Mouse (Mus musculus): ENCODE data around the gene Ppp2r2c. TPM values are rescaled to one million over a fixed set of nuclear protein-coding genes. Genes with fewer than 3 reads are reported as not detected.

Ppp2r2c gene
- polyA plus RNA-seq, 1 experiment from 2014 or later, result 38.3 TPM

DNA sequence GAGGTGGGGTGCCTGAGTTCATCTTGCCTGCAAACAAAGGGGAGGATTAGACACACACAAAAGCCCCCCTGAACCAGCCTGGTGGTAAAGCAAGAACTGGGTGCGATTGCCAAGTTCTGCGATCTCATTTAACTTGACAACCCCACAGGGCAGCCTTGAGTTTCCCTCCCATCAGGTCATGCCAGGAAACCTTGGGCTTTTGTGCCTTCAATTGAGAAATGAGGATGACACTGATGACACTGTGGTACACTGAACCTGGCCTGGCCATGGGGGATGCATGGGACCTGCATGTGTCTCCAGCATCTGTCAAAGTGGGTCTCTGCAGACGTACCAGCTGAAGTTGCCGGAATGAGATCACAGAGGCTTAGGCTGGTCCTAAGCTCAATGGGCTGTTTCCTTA, 114.0 kb downstream of the Ppp2r2c start:
- Histone ChIP-seq H3K36me3 (ENCODE audit: control insufficient read depth, insufficient read depth, low read length) (no peaks in the 10 kb centered on the region), H3K4me2 (ENCODE audit: low read length) (no peak overlapping the region), H3K9ac (replicated peaks; ENCODE audit: low read length) (no peak overlapping the region), H3K27ac (replicated peaks; ENCODE audit: low read depth, low read length) (no peak overlapping the region), H3K4me1 (ENCODE audit: control insufficient read depth, insufficient read depth, low read length) (no peaks in the 10 kb centered on the region), H3K9me3 (ENCODE audit: control insufficient read depth, low read length) (no peaks in the 10 kb centered on the region), H3K27me3 (ENCODE audit: control insufficient read depth, insufficient read depth, low read length) (no peaks in the 10 kb centered on the region), H3K4me3 (replicated peaks; ENCODE audit: low read depth, low read length) (no peak overlapping the region)
- WGBS, result 50% methylated on average over 4 of the region's 4 CpGs
- no peak for ATAC-seq (ENCODE audit: low FRiP score, low TSS enrichment)
- DNase-seq, result peak; percentile 3

DNA sequence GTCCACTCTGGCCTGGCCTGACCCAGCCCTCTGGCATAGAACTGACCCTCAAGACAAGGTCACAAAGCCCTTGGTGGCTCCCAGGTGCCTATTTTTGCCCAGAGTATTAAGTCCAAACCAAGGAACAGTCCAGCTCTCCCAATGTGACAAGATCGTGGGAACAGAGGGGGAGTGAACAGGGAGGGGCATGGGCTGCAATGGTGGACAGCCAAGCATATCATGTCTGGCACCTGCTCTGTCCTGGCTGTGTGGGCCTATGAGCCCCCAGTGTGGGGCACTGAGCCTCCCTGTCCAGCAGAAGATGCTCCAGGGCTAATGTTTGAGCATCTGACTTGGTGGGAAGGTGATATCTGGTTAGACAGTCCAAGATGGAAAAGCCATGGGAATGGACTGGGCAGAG, 118.3 kb downstream of the Ppp2r2c start:
- Histone ChIP-seq H3K9me3 (ENCODE audit: control insufficient read depth, low read length) (no peaks in the 10 kb centered on the region), H3K36me3 (ENCODE audit: control insufficient read depth, insufficient read depth, low read length) (no peaks in the 10 kb centered on the region), H3K4me1 (ENCODE audit: control insufficient read depth, insufficient read depth, low read length) (0 out of 2 replicates have a peak, but pooled peaks cover 3% of the 10 kb centered on the region), H3K27ac (replicated peaks; ENCODE audit: low read depth, low read length) (no peak overlapping the region), H3K9ac (replicated peaks; ENCODE audit: low read length) (no peak overlapping the region), H3K27me3 (ENCODE audit: control insufficient read depth, insufficient read depth, low read length) (no peaks in the 10 kb centered on the region), H3K4me2 (ENCODE audit: low read length) (no peak overlapping the region), H3K4me3 (replicated peaks; ENCODE audit: low read depth, low read length) (no peak overlapping the region)
- ATAC-seq (ENCODE audit: low FRiP score, low TSS enrichment), result no peak
- 87% methylated on average over 1 of the region's 1 CpGs for WGBS
- DNase-seq, result no peak

DNA sequence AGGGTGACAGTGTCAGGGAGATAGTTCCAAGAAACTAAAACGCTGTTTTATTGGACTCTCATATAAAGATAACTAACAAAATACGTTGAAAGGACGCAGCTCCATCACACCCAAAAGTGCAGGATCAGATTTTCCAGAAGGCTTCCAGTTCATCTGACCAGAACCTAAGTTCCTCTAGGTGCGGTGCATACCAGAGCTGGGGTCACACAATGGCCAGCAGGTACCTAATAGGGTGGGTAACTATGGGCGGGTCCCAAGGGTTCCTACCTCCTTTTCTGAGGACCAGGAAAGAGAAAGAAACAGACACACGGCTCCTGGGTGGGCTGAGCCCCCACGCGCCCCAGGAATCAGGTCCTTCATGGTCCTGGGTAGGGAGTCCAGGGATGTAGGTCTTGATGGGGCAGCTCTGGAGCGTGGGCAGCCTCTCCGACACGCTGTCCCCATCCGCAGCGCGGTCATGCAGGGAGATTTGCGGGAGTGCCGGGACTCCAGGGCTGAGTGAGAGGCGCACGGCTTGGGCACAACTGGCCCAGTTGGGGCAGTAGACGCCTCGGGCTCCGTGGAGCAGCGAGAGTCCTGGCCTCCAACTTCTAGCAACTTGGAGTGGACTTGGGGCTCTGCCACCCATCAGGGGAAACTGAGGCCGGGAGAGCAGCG, 119.9 kb downstream of the Ppp2r2c start:
- 0 out of 2 replicates have a peak, but pooled peaks cover 3% of the 10 kb centered on the region for H3K4me1 ChIP-seq (ENCODE audit: control insufficient read depth, insufficient read depth, low read length)
- H3K4me3 ChIP-seq (replicated peaks; ENCODE audit: low read depth, low read length), result peak overlapping the region; percentile 68
- DNase-seq, result no peak
- no peaks in the 10 kb centered on the region for H3K27me3 ChIP-seq (ENCODE audit: control insufficient read depth, insufficient read depth, low read length)
- H3K9ac ChIP-seq (replicated peaks; ENCODE audit: low read length), result peak overlapping the region; percentile 65
- ATAC-seq (ENCODE audit: low FRiP score, low TSS enrichment), result peak; percentile 35; the same call in 1 of the 2 replicates
- H3K27ac ChIP-seq (replicated peaks; ENCODE audit: low read depth, low read length), result 0 out of 2 replicates have a peak overlapping the region, but pooled peaks have one; percentile 41
- no peaks in the 10 kb centered on the region for H3K36me3 ChIP-seq (ENCODE audit: control insufficient read depth, insufficient read depth, low read length)
- peak overlapping the region; percentile 97 for H3K4me2 ChIP-seq (ENCODE audit: low read length)
- 12% methylated on average over 24 of the region's 24 CpGs for WGBS
- H3K9me3 ChIP-seq (ENCODE audit: control insufficient read depth, low read length), result no peaks in the 10 kb centered on the region

DNA sequence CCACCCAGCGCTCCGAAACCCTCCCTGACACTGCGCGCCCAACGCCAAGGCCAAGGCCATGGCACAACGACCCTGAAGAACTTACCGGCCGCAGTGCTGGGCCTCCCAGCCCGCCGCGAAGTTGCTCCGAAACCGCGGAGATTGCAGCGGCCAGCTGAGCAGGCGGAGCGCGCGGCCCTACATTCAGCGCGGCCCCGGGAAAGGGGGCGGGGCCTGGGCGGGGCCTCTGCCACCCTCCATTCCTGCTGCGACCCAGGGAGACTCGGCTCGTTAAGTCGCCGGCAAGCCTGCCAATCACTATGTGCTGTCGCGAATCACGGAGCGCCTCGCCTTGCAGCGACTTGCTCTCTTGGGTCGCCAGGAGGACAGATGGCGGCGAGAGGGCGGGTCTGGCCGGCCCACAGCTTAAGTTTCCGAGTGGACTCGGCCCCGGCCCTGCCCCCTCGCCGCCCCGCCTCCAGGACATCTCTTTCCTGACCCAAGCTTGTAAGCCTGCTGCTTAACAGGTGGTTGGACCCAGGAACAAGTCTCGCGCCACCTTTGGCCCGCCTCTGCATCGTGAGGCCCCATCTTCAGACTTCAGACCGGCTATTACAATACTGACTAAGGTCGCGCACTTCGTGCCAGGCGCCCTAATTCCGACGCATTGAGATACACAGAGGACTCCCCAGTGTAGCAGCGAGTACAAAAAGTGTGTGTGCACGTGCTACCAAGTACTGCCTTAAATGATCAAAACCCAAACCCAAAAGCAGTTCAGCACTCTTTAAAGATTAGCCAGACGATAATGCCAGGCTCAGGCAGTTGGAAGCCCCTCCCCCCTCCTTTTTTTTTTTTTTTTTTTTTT, 120.7 kb downstream of the Ppp2r2c start, which contains the start of gene Wfs1:
Wfs1 (minus strand) TSS at position 425 of the 844 bp plus-strand sequence.
- H3K4me3 ChIP-seq (replicated peaks; ENCODE audit: low read depth, low read length), result peak within 1 kb of the TSS; percentile 68
- 0 out of 2 replicates have a peak within 1 kb of the TSS, but pooled peaks have one; percentile 41 for H3K27ac ChIP-seq (replicated peaks; ENCODE audit: low read depth, low read length)
- H3K9me3 ChIP-seq (ENCODE audit: control insufficient read depth, low read length), result no peaks in the 10 kb centered on the region
- WGBS, result under 1% methylated on average over 60 of the region's 60 CpGs
- DNase-seq (peak; percentile 97), ATAC-seq (ENCODE audit: low FRiP score, low TSS enrichment) (peak; percentile 97)
- H3K36me3 ChIP-seq (ENCODE audit: control insufficient read depth, insufficient read depth, low read length), result no peaks in the 10 kb centered on the region
- peak within 1 kb of the TSS; percentile 97 for H3K4me2 ChIP-seq (ENCODE audit: low read length)
- H3K27me3 ChIP-seq (ENCODE audit: control insufficient read depth, insufficient read depth, low read length), result no peaks in the 10 kb centered on the region
- peak within 1 kb of the TSS; percentile 65 for H3K9ac ChIP-seq (replicated peaks; ENCODE audit: low read length)
- H3K4me1 ChIP-seq (ENCODE audit: control insufficient read depth, insufficient read depth, low read length), result 0 out of 2 replicates have a peak, but pooled peaks cover 3% of the 10 kb centered on the region

DNA sequence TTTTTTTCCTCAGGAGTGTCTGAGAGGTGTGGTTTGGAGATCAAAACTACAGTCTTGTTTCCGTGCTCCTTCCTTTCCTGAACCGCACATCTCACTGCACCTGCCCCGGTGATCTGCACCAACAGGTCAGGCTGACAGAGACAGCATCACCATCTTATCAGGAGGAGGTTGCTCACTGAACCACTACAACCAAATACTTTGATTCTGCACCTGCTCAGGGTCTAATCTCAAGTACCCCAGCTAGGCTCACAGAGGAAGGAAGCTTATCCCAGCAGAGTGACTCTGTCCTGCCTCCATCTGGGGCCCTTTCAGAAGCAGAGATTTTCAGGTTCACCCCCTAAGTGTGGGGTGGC, 121.3 kb downstream of the Ppp2r2c start:
- H3K9ac ChIP-seq (replicated peaks; ENCODE audit: low read length), result no peak overlapping the region

GRCm38 (mm10) chr5:36990196-36990595, 121.9 kb downstream of the Ppp2r2c start:
- Histone ChIP-seq H3K4me1 (ENCODE audit: control insufficient read depth, insufficient read depth, low read length) (0 out of 2 replicates have a peak, but pooled peaks cover 3% of the 10 kb centered on the region), H3K27me3 (ENCODE audit: control insufficient read depth, insufficient read depth, low read length) (no peaks in the 10 kb centered on the region), H3K9me3 (ENCODE audit: control insufficient read depth, low read length) (no peaks in the 10 kb centered on the region), H3K4me2 (ENCODE audit: low read length) (no peak overlapping the region), H3K27ac (replicated peaks; ENCODE audit: low read depth, low read length) (no peak overlapping the region), H3K36me3 (ENCODE audit: control insufficient read depth, insufficient read depth, low read length) (no peaks in the 10 kb centered on the region), H3K9ac (replicated peaks; ENCODE audit: low read length) (no peak overlapping the region), H3K4me3 (replicated peaks; ENCODE audit: low read depth, low read length) (no peak overlapping the region)
- DNase-seq, result no peak
- WGBS, result 62% methylated on average over 3 of the region's 3 CpGs
- ATAC-seq (ENCODE audit: low FRiP score, low TSS enrichment), result no peak

More for the DNA sequence above, 121.3 kb downstream of the Ppp2r2c start:
- 7% methylated on average over 3 of the region's 3 CpGs for WGBS
- Histone ChIP-seq H3K4me3 (replicated peaks; ENCODE audit: low read depth, low read length) (peak overlapping the region; percentile 68), H3K9me3 (ENCODE audit: control insufficient read depth, low read length) (no peaks in the 10 kb centered on the region), H3K36me3 (ENCODE audit: control insufficient read depth, insufficient read depth, low read length) (no peaks in the 10 kb centered on the region), H3K27ac (replicated peaks; ENCODE audit: low read depth, low read length) (no peak overlapping the region), H3K4me1 (ENCODE audit: control insufficient read depth, insufficient read depth, low read length) (0 out of 2 replicates have a peak, but pooled peaks cover 3% of the 10 kb centered on the region), H3K27me3 (ENCODE audit: control insufficient read depth, insufficient read depth, low read length) (no peaks in the 10 kb centered on the region), H3K4me2 (ENCODE audit: low read length) (peak overlapping the region; percentile 97)
- ATAC-seq (ENCODE audit: low FRiP score, low TSS enrichment) (no peak), DNase-seq (no peak)

DNA sequence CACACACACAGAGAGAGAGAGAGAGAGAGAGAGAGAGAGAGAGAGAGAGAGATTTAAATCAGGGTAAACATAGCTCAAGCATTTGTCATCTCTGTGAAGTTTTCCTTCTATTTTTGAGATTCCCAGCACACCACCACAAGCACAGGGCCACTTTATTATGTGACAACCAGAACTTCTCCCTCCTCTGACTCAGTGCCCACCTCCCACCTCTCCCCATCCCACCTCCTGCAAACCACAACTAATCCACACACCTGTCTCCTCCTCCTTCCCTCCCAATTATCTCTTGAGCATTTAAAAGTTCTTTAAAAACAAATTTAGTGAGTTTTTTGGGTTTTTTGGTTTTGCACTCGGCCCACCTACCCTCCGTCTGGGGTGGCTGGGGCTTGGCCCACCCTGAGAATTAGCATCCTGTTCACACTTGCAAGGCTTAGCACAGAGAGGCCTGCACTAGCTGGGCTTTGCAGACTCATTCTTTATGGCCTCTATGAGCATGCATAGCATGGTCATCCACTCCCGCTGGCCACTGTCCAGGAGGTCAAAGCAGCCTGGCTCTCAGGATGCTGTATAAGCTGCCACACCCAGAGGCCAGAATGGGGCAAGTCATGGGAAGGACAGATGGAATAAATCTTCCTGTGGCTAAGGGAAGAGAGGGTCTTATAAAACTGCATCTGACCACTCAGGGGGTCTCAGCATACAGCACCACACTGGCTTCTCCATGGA, 122.5 kb downstream of the Ppp2r2c start:
- H3K9me3 ChIP-seq (ENCODE audit: control insufficient read depth, low read length), result no peaks in the 10 kb centered on the region
- 85% methylated on average over 3 of the region's 3 CpGs for WGBS
- H3K4me1 ChIP-seq (ENCODE audit: control insufficient read depth, insufficient read depth, low read length), result 0 out of 2 replicates have a peak, but pooled peaks cover 3% of the 10 kb centered on the region
- H3K27me3 ChIP-seq (ENCODE audit: control insufficient read depth, insufficient read depth, low read length), result no peaks in the 10 kb centered on the region
- DNase-seq, result no peak
- no peak overlapping the region for H3K27ac ChIP-seq (replicated peaks; ENCODE audit: low read depth, low read length)
- H3K4me3 ChIP-seq (replicated peaks; ENCODE audit: low read depth, low read length), result no peak overlapping the region
- no peaks in the 10 kb centered on the region for H3K36me3 ChIP-seq (ENCODE audit: control insufficient read depth, insufficient read depth, low read length)
- ATAC-seq (ENCODE audit: low FRiP score, low TSS enrichment), result no peak
- H3K4me2 ChIP-seq (ENCODE audit: low read length), result no peak overlapping the region
- H3K9ac ChIP-seq (replicated peaks; ENCODE audit: low read length), result no peak overlapping the region

- Histone ChIP-seq H3K9me3 (ENCODE audit: control insufficient read depth, low read length) (no peaks in the 10 kb centered on the region), H3K4me3 (replicated peaks; ENCODE audit: low read depth, low read length) (no peak overlapping the region), H3K4me1 (ENCODE audit: control insufficient read depth, insufficient read depth, low read length) (no peaks in the 10 kb centered on the region), H3K36me3 (ENCODE audit: control insufficient read depth, insufficient read depth, low read length) (no peaks in the 10 kb centered on the region), H3K9ac (replicated peaks; ENCODE audit: low read length) (no peak overlapping the region), H3K4me2 (ENCODE audit: low read length) (no peak overlapping the region), H3K27ac (replicated peaks; ENCODE audit: low read depth, low read length) (no peak overlapping the region), H3K27me3 (ENCODE audit: control insufficient read depth, insufficient read depth, low read length) (no peaks in the 10 kb centered on the region)
- DNase-seq, result no peak
- ATAC-seq (ENCODE audit: low FRiP score, low TSS enrichment), result no peak
- WGBS, result 86% methylated on average over 14 of the region's 14 CpGs
These were observed 128.1 kb downstream of the Ppp2r2c start for GRCm38 (mm10) chr5:36996410-36996809.
